ENCODE assay signal across 9 mouse cellular contexts in genomic region chr1:173398323-173398970, GRCm38 (mm10). TPM values are rescaled to one million over a fixed set of nuclear protein-coding genes. Genes with fewer than 3 reads are reported as not detected.
DNase-seq lines count a peak whose midpoint lies in the region; ATAC-seq and TF ChIP-seq lines count a peak whose summit lies in the region.
"Had no signal": no experiment of that assay in that cellular context is flagged by ENCODE, and none has a peak within 500 bp of the region (broad histone marks: within the 10 kb centered on the region; RNA-seq: fewer than 3 reads in every experiment).

No protein-coding gene starts in this region.

- H3K27ac ChIP-seq in CH12.LX (ENCODE audit: insufficient read depth, low read depth) = no peak overlapping the region
- no peak overlapping the region for H3K27ac ChIP-seq in lung, embryonic 14.5 days (ENCODE audit: low read depth)
- H3K27ac ChIP-seq: stomach, embryonic 15.5 days had no signal

- H3K36me3 ChIP-seq in CH12.LX (replicated peaks in 1 of 2; ENCODE audit: control insufficient read depth in 1 of 2, insufficient read depth in 1 of 2, low read length in 1 of 2) = no peaks in the 10 kb centered on the region
- no peaks in the 10 kb centered on the region for H3K36me3 ChIP-seq in lung, embryonic 14.5 days (ENCODE audit: insufficient read depth)
- H3K36me3 ChIP-seq: stomach, embryonic 15.5 days had no signal

- TF ChIP-seq EP300 in CH12.LX (IDR thresholded peaks at IDR 0.05; ENCODE audit: low read length) = no peak

- peak; percentile 55 to 93 for TF ChIP-seq CTCF in CH12.LX (conservative IDR thresholded peaks at IDR 0.05 in 1 of 2, IDR thresholded peaks at IDR 0.05 in 1 of 2; ENCODE audit: low read depth in 2 of 2, low read length in 2 of 2)
- peak; percentile 72 for TF ChIP-seq CTCF in lung, embryonic 14.5 days (IDR thresholded peaks at IDR 0.05; ENCODE audit: low read depth)

- no peak for TF ChIP-seq POLR2A in CH12.LX (IDR thresholded peaks at IDR 0.05; ENCODE audit: low read depth, low read length)

- WGBS in lung, embryonic 14.5 days = 22% methylated on average over 3 of the region's 3 CpGs

- H3K27me3 ChIP-seq in CH12.LX (replicated peaks) = no peaks in the 10 kb centered on the region
- H3K27me3 ChIP-seq in lung, embryonic 14.5 days (ENCODE audit: insufficient read depth, low read length) = no peaks in the 10 kb centered on the region
- H3K27me3 ChIP-seq: stomach, embryonic 15.5 days had no signal

- H3K79me2 ChIP-seq in CH12.LX (replicated peaks; ENCODE audit: control insufficient read depth, extremely low read depth, insufficient read depth, poor library complexity, severe bottlenecking) = no peaks in the 10 kb centered on the region

- no peak overlapping the region for H3K4me2 ChIP-seq in CH12.LX (ENCODE audit: insufficient read depth, low read depth, poor library complexity, severe bottlenecking)
- no peak overlapping the region for H3K4me2 ChIP-seq in lung, embryonic 14.5 days
- H3K4me2 ChIP-seq: stomach, embryonic 15.5 days had no signal

- DNase-seq in CH12.LX (ENCODE audit: extremely low read depth) (peak; percentile 72), adipocyte (ENCODE audit: low spot score) (peak; percentile 80)
- DNase-seq in embryo, embryonic 10.5 days (ENCODE audit: low spot score) = peak; percentile 83
- DNase-seq in heart, postnatal 14 days = peak; percentile 67 to 83
- DNase-seq in layer of hippocampus, adult 9-10 months (ENCODE audit: low spot score) = peak; percentile 78
- peak; percentile 90 for DNase-seq in lung, embryonic 14.5 days
- DNase-seq in ovary, postnatal 36 days (ENCODE audit: low spot score) = peak; percentile 28
- DNase-seq in urinary bladder, postnatal 14 days (ENCODE audit: low spot score) = peak; percentile 78

- intact Hi-C loops in heart, postnatal 14 days (cut with DNase I) = loop anchor here (1.0 to 10.0 kb wide), 4 partner anchors 59 to 990 kb away; partner anchors contain the start of gene Dusp23

- in situ Hi-C loops in CH12.LX (cut with MboI; ENCODE audit: low pct_ligation_motif_present, low pct_unique_long_range_greater_than_20kb, low sequenced_read_pairs) = loop anchor here (25.0 kb wide), 2 partner anchors 761 to 986 kb away; partner anchors contain the start of gene Dusp23

- H3K4me3 ChIP-seq in CH12.LX (replicated peaks in 1 of 3; ENCODE audit: low read depth in 2 of 3, low read length in 2 of 3, poor library complexity in 1 of 3) = no peak overlapping the region
- no peak overlapping the region for H3K4me3 ChIP-seq in lung, embryonic 14.5 days (ENCODE audit: low read depth, low read length)
- H3K4me3 ChIP-seq: stomach, embryonic 15.5 days had no signal

- peaks cover 0 to 8% of the 10 kb centered on the region in 2 experiments; a peak in 1 of 4 replicates for H3K4me1 ChIP-seq in CH12.LX (ENCODE audit: control insufficient read depth in 1 of 2, insufficient read depth in 2 of 2)
- no peaks in the 10 kb centered on the region for H3K4me1 ChIP-seq in lung, embryonic 14.5 days (ENCODE audit: insufficient read depth)
- H3K4me1 ChIP-seq: stomach, embryonic 15.5 days had no signal

- peak; percentile 68; the same call in 1 of the 2 replicates for ATAC-seq in lung, embryonic 14.5 days (ENCODE audit: insufficient read depth)

- no peak overlapping the region for H3K9ac ChIP-seq in CH12.LX (ENCODE audit: insufficient read depth, low read depth)
- no peak overlapping the region for H3K9ac ChIP-seq in lung, embryonic 14.5 days
- H3K9ac ChIP-seq: stomach, embryonic 15.5 days had no signal

- TF ChIP-seq RAD21 in CH12.LX (IDR thresholded peaks at IDR 0.05; ENCODE audit: low read depth, low read length) = peak; percentile 97

- no peaks in the 10 kb centered on the region for H3K9me3 ChIP-seq in CH12.LX (replicated peaks; ENCODE audit: low read length)
- H3K9me3 ChIP-seq in lung, embryonic 14.5 days (ENCODE audit: low read depth, low read length) = no peaks in the 10 kb centered on the region
- H3K9me3 ChIP-seq: stomach, embryonic 15.5 days had no signal

- dilution Hi-C loops in CH12.LX (cut with MboI; ENCODE audit: extremely low pct_ligation_motif_present, extremely low pct_unique_long_range_greater_than_20kb, low sequenced_read_pairs) = no loop called here

TF ChIP-seq in CH12.LX, 34 proteins besides CTCF, POLR2A, EP300 and RAD21:
- TF ChIP-seq RCOR1 (conservative IDR thresholded peaks at IDR 0.05; ENCODE audit: low read depth, low read length) = no peak
- no peak for TF ChIP-seq GABPA (IDR thresholded peaks at IDR 0.05; ENCODE audit: insufficient replicate concordance, low read depth, low read length)
- TF ChIP-seq ELF1 (IDR thresholded peaks at IDR 0.05; ENCODE audit: low read depth, low read length) = no peak
- TF ChIP-seq ZMIZ1 (IDR thresholded peaks at IDR 0.05; ENCODE audit: low read depth, low read length) = no peak
- TF ChIP-seq IRF4 (IDR thresholded peaks at IDR 0.05; ENCODE audit: low read depth, low read length) = 0 out of 2 replicates have a peak, but pooled peaks have one; percentile 32
- peak; percentile 82 for TF ChIP-seq SMC3 (IDR thresholded peaks at IDR 0.05; ENCODE audit: low read depth, low read length)
- peak; percentile 29; the same call in 1 of the 2 replicates for TF ChIP-seq MEF2A (IDR thresholded peaks at IDR 0.05; ENCODE audit: borderline replicate concordance, low read depth, low read length)
- TF ChIP-seq MYC (IDR thresholded peaks at IDR 0.05; ENCODE audit: low read depth, low read length) = 0 out of 2 replicates have a peak, but pooled peaks have one; percentile 16
- no peak for TF ChIP-seq PAX5 (IDR thresholded peaks at IDR 0.05; ENCODE audit: low read length)
- no peak; the same call in 1 of the 2 replicates for TF ChIP-seq MAX (IDR thresholded peaks at IDR 0.05; ENCODE audit: low read length)
- no peak for TF ChIP-seq MAFK (IDR thresholded peaks at IDR 0.05; ENCODE audit: insufficient replicate concordance, low read length)
- TF ChIP-seq UBTF (IDR thresholded peaks at IDR 0.05; ENCODE audit: low read depth, low read length) = no peak
- no peak for TF ChIP-seq TCF12 (IDR thresholded peaks at IDR 0.05; ENCODE audit: low read depth, low read length)
- no peak for TF ChIP-seq CHD1 (IDR thresholded peaks at IDR 0.05; ENCODE audit: low read depth, low read length)
- TF ChIP-seq USF2 (conservative IDR thresholded peaks at IDR 0.05; ENCODE audit: low read depth, low read length) = no peak
- no peak for TF ChIP-seq ZKSCAN1 (IDR thresholded peaks at IDR 0.05; ENCODE audit: borderline replicate concordance, low read depth, low read length)
- TF ChIP-seq HCFC1 (IDR thresholded peaks at IDR 0.05; ENCODE audit: low read depth, low read length) = no peak
- TF ChIP-seq NRF1 (IDR thresholded peaks at IDR 0.05; ENCODE audit: low read depth, low read length) = 0 out of 2 replicates have a peak, but pooled peaks have one; percentile 16
- 0 out of 2 replicates have a peak, but pooled peaks have one; percentile 39 for TF ChIP-seq E2F4 (IDR thresholded peaks at IDR 0.05; ENCODE audit: insufficient replicate concordance, low read depth, low read length)
- TF ChIP-seq TBP (conservative IDR thresholded peaks at IDR 0.05; ENCODE audit: low read depth, low read length) = no peak
- no peak for TF ChIP-seq ETS1 (conservative IDR thresholded peaks at IDR 0.05; ENCODE audit: low read depth, low read length)
- TF ChIP-seq ZC3H11A (IDR thresholded peaks at IDR 0.05; ENCODE audit: low read depth, low read length) = peak; percentile 50
- TF ChIP-seq KAT2A (IDR thresholded peaks at IDR 0.05; ENCODE audit: insufficient replicate concordance, low read length) = no peak
- TF ChIP-seq POLR2AphosphoS2 (IDR thresholded peaks at IDR 0.05; ENCODE audit: low read depth, low read length) = no peak
- no peak for TF ChIP-seq BHLHE40 (IDR thresholded peaks at IDR 0.05; ENCODE audit: low read depth, low read length)

RNA-seq across cellular contexts. Expression of gene Cadm3, which starts 31.0 kb away (rescaled TPM):
- not detected in 2 replicates for total RNA-seq in CH12.LX (2012; rRNA removed)
- not detected in 2 replicates for total RNA-seq in CH12.LX (2014; rRNA removed)
- not detected in 2 replicates for polyA plus RNA-seq in CH12.LX (2012; ENCODE audit: insufficient read length, low read depth)
- total RNA-seq in heart, postnatal 14 days (2021) = 1 to 10 TPM; 3.1 to 3.2 TPM
- 4.1 and 4.9 TPM in 2 replicates for polyA plus RNA-seq in lung, embryonic 14.5 days (2014; fragmentation: Nextera tagmentation; extraction: Ambion mirVana)

RNA-seq across cellular contexts. Expression of gene Aim2, which starts 47.8 kb away (rescaled TPM):
- total RNA-seq in CH12.LX (2012; rRNA removed) (59.7 and 59.8 TPM in 2 replicates), CH12.LX (2014; rRNA removed) (117 and 130 TPM in 2 replicates)
- 83.7 and 87.0 TPM in 2 replicates for polyA plus RNA-seq in CH12.LX (2012; ENCODE audit: insufficient read length, low read depth)
- total RNA-seq in heart, postnatal 14 days (2021) = 1 to 10 TPM in 1 of 2 experiments, under 1 TPM in 1; 0.91 to 1.2 TPM
- 0.92 and 2.5 TPM in 2 replicates for polyA plus RNA-seq in lung, embryonic 14.5 days (2014; fragmentation: Nextera tagmentation; extraction: Ambion mirVana)

Comparison
In these comparisons a context has a peak if more than half of its experiments do, and no peak if none do; other contexts are left out.
1. DNase-seq: peak in every context shown above with its lines; median percentile 90 in lung, embryonic 14.5 days; 83 in embryo, embryonic 10.5 days; 80 in adipocyte; 78 in layer of hippocampus, adult 9-10 months; 78 in urinary bladder, postnatal 14 days; 75 in heart, postnatal 14 days; 72 in CH12.LX; 28 in ovary, postnatal 36 days.
2. RNA of gene Aim2, which starts 47.8 kb away (total RNA-seq): 59.7 to 130 TPM in CH12.LX; 0.91 to 1.2 TPM in heart, postnatal 14 days; every median in the first group is over 10 times any median in the second.